Mouse (Mus musculus): ENCODE measurements around the gene Sh2b1.

Gene Sh2b1

GRCm38 (mm10) chr7:126474993-126475581, at the start of gene Sh2b1:
Sh2b1 (minus strand) TSS chr7:126475424.
- peak; percentile 26; the same call in 1 of the 2 replicates for TF ChIP-seq GATA4 (IDR thresholded peaks at IDR 0.05; ENCODE audit: insufficient replicate concordance, low read length)

GRCm38 (mm10) chr7:126523316-126523715, 48.1 kb upstream of the Sh2b1 start:
- no peak for TF ChIP-seq GATA4 (IDR thresholded peaks at IDR 0.05; ENCODE audit: insufficient replicate concordance, low read length)

GRCm38 (mm10) chr7:126519513-126519912, 44.3 kb upstream of the Sh2b1 start:
- TF ChIP-seq GATA4 (IDR thresholded peaks at IDR 0.05; ENCODE audit: insufficient replicate concordance, low read length), result no peak

- no peak for TF ChIP-seq GATA4 (IDR thresholded peaks at IDR 0.05; ENCODE audit: insufficient replicate concordance, low read length)
Measured at GRCm38 (mm10) chr7:126518261-126518941, 43.2 kb upstream of the Sh2b1 start.

- no peak for TF ChIP-seq GATA4 (IDR thresholded peaks at IDR 0.05; ENCODE audit: insufficient replicate concordance, low read length)
Measured at GRCm38 (mm10) chr7:126511287-126511686, 36.1 kb upstream of the Sh2b1 start.

- TF ChIP-seq GATA4 (IDR thresholded peaks at IDR 0.05; ENCODE audit: insufficient replicate concordance, low read length), result no peak
Measured at GRCm38 (mm10) chr7:126507126-126507778, 32.0 kb upstream of the Sh2b1 start.

- TF ChIP-seq GATA4 (IDR thresholded peaks at IDR 0.05; ENCODE audit: insufficient replicate concordance, low read length), result no peak
Measured at GRCm38 (mm10) chr7:126504913-126505312, 29.7 kb upstream of the Sh2b1 start.

- TF ChIP-seq GATA4 (IDR thresholded peaks at IDR 0.05; ENCODE audit: insufficient replicate concordance, low read length), result peak; percentile 58; the same call in 1 of the 2 replicates
Measured at GRCm38 (mm10) chr7:126503273-126503878, 28.2 kb upstream of the Sh2b1 start, which contains the start of gene Atxn2l. Atxn2l (minus strand) TSS chr7:126503437.

GRCm38 (mm10) chr7:126502751-126503150, 27.5 kb upstream of the Sh2b1 start:
- no peak for TF ChIP-seq GATA4 (IDR thresholded peaks at IDR 0.05; ENCODE audit: insufficient replicate concordance, low read length)

- TF ChIP-seq GATA4 (IDR thresholded peaks at IDR 0.05; ENCODE audit: insufficient replicate concordance, low read length), result no peak
Measured at GRCm38 (mm10) chr7:126502023-126502741, 27.0 kb upstream of the Sh2b1 start.

GRCm38 (mm10) chr7:126501684-126502022, 26.4 kb upstream of the Sh2b1 start:
- no peak for TF ChIP-seq GATA4 (IDR thresholded peaks at IDR 0.05; ENCODE audit: insufficient replicate concordance, low read length)

GRCm38 (mm10) chr7:126499416-126499815, 24.2 kb upstream of the Sh2b1 start:
- no peak for TF ChIP-seq GATA4 (IDR thresholded peaks at IDR 0.05; ENCODE audit: insufficient replicate concordance, low read length)

- no peak for TF ChIP-seq GATA4 (IDR thresholded peaks at IDR 0.05; ENCODE audit: insufficient replicate concordance, low read length)
Measured at GRCm38 (mm10) chr7:126497966-126498365, 22.7 kb upstream of the Sh2b1 start.

GRCm38 (mm10) chr7:126496475-126496874, 21.3 kb upstream of the Sh2b1 start:
- no peak for TF ChIP-seq GATA4 (IDR thresholded peaks at IDR 0.05; ENCODE audit: insufficient replicate concordance, low read length)

GRCm38 (mm10) chr7:126494120-126494519, 18.9 kb upstream of the Sh2b1 start:
- no peak for TF ChIP-seq GATA4 (IDR thresholded peaks at IDR 0.05; ENCODE audit: insufficient replicate concordance, low read length)

Data from liver, adult (tissue).